Mouse (Mus musculus) heart, adult 2 months (tissue): ENCODE results near the gene Ppil6.

Experiments used
- CTCF ChIP-seq: fragments of 200-600 bp; IDR thresholded peaks from 2 replicates; pipeline ENCODE4 v1.8.1; 2022; ENCODE audit warnings: antibody characterized with exemption, mild to moderate bottlenecking, moderate library complexity
- EP300 ChIP-seq: fragments of 200-500 bp; IDR thresholded peaks from 2 replicates; pipeline ENCODE4 v1.6.1; 2011; ENCODE audit warnings: low read depth, low read length, control low read depth; ENCODE audit not compliant: insufficient read depth
- POLR2A ChIP-seq: fragments of 200-500 bp; IDR thresholded peaks from 2 replicates; pipeline ENCODE4 v1.6.1; 2011; ENCODE audit warnings: mild to moderate bottlenecking, low read depth, low read length, control low read depth; ENCODE audit not compliant: insufficient read depth

GRCm38 (mm10) chr10:41545224-41545755 lies 55.1 kb downstream of the Ppil6 start:
- TF ChIP-seq POLR2A (no peak), CTCF (no peak), EP300 (no peak)
